Mouse (Mus musculus): Measurements from ENCODE around the gene Ppara.
A peak's percentile ranks its signal among the peaks of the same experiment; 100 is the strongest.

The Ppara gene

GRCm38 (mm10) chr15:85705013-85705528 lies 29.7 kb upstream of the Ppara start:
- DNase-seq (ENCODE audit: low spot score): no peak

- peak; percentile 48 for DNase-seq (ENCODE audit: low spot score)
Observed at GRCm38 (mm10) chr15:85705566-85706332, 29.0 kb upstream of the Ppara start.

GRCm38 (mm10) chr15:85706527-85706926 lies 28.3 kb upstream of the Ppara start:
- DNase-seq (ENCODE audit: low spot score): no peak

DNA sequence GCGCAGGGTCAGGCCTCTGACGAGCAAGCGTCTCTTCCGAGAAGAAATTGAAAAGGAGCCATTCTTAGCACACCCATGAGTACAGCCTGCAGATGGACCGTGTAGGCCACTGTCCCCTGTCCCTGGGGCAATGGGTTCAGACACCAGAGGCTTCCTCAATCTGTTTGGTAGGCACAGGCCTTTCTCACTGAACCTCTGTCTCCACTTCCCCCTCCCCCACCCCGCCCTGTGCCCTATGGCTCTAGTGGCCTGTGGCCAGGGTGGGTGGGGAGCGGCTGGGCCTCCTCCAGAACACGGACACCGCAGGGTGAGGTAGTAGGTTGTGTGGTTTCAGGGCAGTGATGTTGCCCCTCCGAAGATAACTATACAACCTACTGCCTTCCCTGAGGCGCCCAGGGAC lies 27.8 kb upstream of the Ppara start:
- no peak for DNase-seq (ENCODE audit: low spot score)

DNA sequence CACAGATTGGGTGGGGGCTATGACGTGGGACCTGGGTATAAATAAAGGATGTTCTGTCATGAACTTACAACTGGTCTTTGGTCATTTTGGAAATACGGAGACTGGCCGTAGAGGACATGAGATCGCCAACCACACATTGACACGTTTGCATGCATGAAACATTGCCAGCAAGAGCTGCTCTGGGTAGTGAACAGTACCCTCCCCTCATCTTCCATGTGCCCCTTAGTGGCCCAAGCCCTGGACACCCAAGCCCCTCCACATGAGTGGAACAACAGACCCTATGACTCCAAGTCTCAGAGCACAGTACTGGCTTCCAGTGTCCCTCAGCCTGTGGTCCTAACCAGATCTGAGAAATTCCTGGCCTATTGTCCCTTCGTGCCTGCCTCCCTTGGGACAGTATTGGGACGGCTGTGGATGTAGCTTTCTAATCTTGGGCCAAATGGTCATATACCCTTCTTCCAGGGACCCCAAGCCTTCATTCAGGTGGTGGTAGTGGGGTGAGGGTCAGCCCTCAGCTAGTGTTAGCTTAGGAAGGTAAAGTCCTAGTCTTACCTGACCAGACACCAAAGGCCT lies 27.2 kb upstream of the Ppara start:
- DNase-seq (ENCODE audit: low spot score): no peak

DNA sequence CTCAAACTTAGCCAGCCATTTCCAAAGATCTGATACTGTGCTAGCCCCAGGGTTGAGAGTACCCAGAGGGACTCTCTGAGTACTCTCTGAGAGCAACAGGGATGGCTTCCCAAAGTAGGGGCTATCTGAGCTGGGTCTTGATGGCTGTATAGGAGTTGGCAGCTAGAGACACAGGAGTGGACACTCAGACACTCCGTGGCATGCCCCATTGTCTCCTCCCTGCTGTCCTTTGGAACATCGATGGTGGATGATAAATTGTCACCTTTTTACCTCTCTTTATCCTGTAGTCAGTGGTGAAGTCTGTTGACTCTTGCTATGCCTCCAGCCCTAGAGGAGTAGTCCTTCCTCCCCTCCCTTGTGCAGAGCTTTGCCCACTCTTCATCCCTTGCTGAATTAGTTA lies 26.6 kb upstream of the Ppara start:
- DNase-seq (ENCODE audit: low spot score): no peak

DNA sequence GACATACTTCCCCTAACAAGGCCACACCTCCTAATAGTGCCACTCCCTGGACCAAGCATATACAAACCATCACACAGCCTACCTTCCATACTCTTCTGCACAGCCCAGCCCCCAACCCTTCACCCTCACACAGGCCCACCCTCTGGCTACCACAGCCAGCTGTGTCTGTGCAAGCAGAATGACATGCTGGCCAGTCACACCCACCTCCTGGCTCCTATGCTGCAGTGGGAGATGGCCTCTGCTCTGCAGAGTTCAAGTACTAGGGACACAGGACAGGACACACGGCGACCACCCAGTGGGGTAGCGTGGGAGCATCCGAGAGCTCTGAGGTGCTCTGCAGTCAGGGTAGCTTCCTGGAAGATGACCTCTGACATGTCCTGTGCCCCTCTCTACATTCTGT lies 25.9 kb upstream of the Ppara start:
- no peak for DNase-seq (ENCODE audit: low spot score)

GRCm38 (mm10) chr15:85709268-85709973 lies 25.4 kb upstream of the Ppara start:
- peak; percentile 90 for DNase-seq (ENCODE audit: low spot score)

- peak; percentile 82 for DNase-seq (ENCODE audit: low spot score)
Observed at GRCm38 (mm10) chr15:85710179-85710578, 24.6 kb upstream of the Ppara start.

DNA sequence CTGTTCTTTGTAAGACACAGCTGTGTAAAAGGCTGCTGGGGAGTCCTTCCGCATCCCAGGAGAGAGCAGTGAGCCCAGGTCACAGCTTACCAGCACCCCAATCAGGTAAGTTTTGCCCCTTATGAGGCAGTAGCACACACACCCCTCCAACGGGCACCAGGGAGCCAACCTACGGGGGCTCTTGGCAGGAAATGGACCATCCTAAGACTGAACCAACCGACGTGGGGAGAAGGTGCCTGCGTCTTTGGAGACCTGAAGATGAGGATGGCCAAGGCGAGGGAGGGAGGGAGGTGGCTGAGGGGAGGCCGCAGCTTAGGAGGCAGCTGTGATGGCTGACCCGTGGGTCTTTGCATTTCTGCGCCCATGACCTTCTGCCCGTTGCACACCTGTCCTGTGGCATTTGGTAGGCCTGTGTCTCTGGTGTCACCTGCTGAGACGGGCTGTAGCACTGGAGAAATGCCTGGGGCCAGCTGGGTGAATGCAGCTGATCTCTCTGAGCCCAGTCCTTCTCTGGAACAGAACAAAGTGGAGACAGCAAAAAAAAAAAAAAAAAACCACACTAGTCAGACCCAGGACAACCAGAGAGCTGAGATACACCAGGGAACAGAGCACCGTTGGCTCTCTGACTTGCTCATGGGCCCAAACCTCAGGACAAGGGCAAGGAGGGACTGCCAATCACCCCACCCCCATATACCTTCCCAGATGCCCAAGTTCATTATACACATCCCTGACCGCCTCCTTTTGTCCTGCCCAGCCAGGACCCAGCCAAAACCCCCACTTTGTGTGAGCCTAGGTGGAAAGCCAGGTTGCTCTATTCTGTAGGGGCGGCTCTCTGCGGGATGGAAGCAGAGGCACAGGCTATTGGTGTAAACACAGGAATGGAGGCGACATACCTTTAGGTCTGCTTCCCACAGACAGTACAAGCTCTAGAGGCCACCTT lies 23.9 kb upstream of the Ppara start:
- no peak for DNase-seq (ENCODE audit: low spot score)

GRCm38 (mm10) chr15:85712565-85713168 lies 22.1 kb upstream of the Ppara start:
- DNase-seq (ENCODE audit: low spot score): no peak

DNA sequence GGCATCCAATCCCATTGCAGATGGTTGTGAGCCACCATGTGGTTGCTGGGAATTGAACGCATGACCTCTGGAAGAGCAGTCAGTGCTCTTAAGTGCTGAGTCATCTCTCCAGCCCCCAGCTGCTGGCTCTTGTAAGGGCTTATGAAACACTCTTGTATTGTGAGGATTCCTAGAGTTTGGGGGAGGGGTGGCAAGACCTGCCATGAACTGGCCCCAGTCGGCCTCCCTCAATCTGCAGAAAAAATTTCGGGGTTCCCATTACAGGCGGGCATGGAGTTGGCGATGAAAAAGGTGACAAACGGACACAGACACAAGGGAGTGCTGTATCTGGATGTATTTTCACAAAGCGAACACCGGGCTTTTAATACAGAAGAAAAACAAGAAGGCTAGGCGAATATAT lies 21.4 kb upstream of the Ppara start:
- DNase-seq (ENCODE audit: low spot score): no peak

GRCm38 (mm10) chr15:85715059-85715458 lies 19.7 kb upstream of the Ppara start:
- DNase-seq (ENCODE audit: low spot score): no peak

DNA sequence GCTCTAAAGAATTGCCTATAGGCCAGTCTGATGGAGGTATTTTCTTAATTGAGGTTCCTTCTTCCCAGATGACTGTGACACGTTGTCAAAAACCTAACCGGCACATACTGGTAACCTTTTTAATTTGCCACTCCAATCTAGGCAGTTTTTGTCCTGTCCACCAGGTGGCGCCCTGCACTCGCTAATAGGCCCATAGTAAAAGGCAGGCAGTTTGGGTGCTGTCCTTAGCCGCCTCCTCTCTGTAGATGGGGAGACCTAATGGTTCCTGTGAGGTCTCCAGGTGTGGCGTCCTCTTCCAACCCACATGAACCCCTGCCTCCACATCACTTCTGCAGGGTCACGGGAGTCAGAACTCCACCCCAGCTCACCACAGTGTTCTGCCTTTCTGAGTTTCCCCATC lies 18.7 kb upstream of the Ppara start:
- peak; percentile 85 for DNase-seq (ENCODE audit: low spot score)

GRCm38 (mm10) chr15:85716591-85716990 lies 18.2 kb upstream of the Ppara start:
- DNase-seq (ENCODE audit: low spot score): no peak

DNA sequence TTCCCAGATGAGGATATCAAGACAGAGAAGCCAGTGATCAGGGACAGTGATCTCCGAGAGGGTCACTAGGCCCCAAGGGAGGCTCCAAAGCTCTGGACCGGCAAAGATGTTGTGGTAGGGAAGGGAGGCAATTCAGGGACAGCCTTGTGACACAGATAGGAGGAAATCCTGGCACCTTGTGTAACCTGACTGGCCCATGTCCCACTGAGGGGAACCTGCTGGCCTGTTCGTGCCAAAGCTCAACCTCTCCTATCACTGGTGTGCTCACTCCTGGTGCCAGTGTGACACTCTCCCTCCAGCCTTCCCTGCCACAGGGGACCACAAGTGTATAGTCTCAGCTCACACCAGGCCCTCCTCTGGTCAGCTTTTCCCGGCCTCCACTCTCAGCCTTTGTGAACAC lies 17.8 kb upstream of the Ppara start:
- DNase-seq (ENCODE audit: low spot score): no peak

DNA sequence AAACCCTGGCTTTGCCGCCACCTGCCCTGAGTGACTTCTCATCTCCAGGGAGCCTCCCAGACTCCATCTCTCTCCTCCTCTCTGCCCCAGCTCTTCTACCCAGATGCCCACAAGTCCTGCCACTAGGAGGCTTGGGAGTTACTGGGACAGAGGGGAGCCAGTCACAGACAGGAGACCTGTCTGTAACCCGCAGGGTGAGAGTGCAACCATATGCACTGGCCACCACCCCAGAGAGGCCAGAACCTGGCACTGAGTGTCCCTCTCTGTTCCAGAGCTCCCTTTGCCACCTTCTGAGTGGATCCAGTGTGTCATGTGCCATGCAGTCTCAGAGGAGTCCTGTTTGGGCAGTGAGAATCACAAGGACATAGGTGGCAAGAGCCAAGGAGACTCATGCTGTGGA lies 17.0 kb upstream of the Ppara start:
- DNase-seq (ENCODE audit: low spot score): no peak

DNA sequence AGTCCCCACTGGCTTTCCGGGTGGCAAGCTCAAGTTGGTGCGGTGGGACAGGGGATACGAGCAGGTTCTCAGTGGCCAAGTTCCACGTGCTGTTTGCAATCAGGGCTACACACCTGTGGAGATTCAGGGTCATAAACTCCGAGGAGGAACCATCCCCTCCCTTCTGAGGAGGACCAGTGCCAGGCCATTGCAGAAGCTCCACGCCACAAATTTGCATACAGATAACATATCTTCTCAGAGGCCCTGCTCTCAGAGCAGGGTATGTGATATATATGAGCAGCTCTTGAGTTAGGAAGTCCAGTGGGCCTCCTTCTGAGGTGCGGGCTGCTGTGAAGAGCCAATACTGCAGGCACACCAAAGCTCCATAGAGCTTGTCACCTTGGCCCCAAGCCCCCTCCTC lies 15.8 kb upstream of the Ppara start:
- DNase-seq (ENCODE audit: low spot score): no peak

DNA sequence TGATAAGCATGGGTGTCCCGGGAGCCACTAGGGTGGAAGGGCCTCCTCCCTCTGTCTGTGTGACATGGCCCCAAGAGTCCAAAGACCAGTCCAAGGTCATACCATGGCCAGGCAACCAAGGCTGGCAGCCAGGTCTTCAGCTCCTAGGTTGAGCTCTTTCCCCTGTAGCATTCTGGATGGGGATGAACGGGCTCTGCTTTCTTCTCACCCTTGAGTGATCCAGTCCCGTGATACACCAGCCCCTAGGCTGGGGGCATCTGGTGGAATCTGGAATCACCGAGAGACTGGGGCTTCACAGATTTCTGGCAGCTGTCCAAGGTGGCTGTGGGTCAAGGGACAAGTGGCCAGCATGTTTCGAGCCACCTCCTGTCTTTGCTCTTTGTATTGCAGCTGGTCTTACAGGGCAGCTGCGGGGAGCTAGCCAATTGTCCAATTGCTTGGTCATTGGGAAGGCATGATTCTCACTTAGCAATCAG lies 14.4 kb upstream of the Ppara start:
- no peak for DNase-seq (ENCODE audit: low spot score)

- no peak for DNase-seq (ENCODE audit: low spot score)
Observed at GRCm38 (mm10) chr15:85724271-85725165, 10.3 kb upstream of the Ppara start.
